Mouse (Mus musculus) embryonic facial prominence, embryonic 11.5 days (tissue): ENCODE measurements at regions not wholly inside any gene's neighbourhood (a gene's known extent, or its start where the extent isn't known, plus 50 kb on each side); places are given as distances from the start of the nearest gene placed in this dataset.

Experiments used
- ATAC-seq: fragments of 200-750 bp; cut with Nextera tagmentation; replicated peaks from 2 replicates; pipeline ENCODE4 v1.8.0; 2017; ENCODE audit warnings: low read depth; ENCODE audit not compliant: insufficient number of reproducible peaks, low FRiP score, low TSS enrichment
- DNase-seq: peaks from one replicate; pipeline ENCODE4 v3.0.0-alpha.2; 2015; ENCODE audit warnings: low spot score
- H3K27ac ChIP-seq: fragments of 300-500 bp; sonication (generic); replicated peaks from 2 replicates; pipeline ENCODE4 v1.5.1; 2014; ENCODE audit warnings: mild to moderate bottlenecking, low read depth, low read length, control low read depth
- H3K27me3 ChIP-seq: fragments of 300-500 bp; sonication (generic); 2 replicates; pipeline ENCODE4 v1.6.1; 2014; ENCODE audit warnings: mild to moderate bottlenecking, low read length, moderate library complexity, mixed read lengths; ENCODE audit not compliant: control insufficient read depth, insufficient read depth
- H3K36me3 ChIP-seq: fragments of 300-500 bp; sonication (generic); replicated peaks from 2 replicates; pipeline ENCODE4 v1.6.1; 2014; ENCODE audit warnings: low read depth, mild to moderate bottlenecking, low read length, moderate library complexity, mixed read lengths; ENCODE audit not compliant: control insufficient read depth, insufficient read depth
- H3K4me1 ChIP-seq: fragments of 300-500 bp; sonication (generic); 2 replicates; pipeline ENCODE4 v1.6.1; 2014; ENCODE audit warnings: low read length, mixed read lengths; ENCODE audit not compliant: control insufficient read depth, insufficient read depth
- H3K4me2 ChIP-seq: fragments of 300-500 bp; sonication (generic); 2 replicates; pipeline ENCODE4 v1.6.1; 2014; ENCODE audit warnings: low read depth, mild to moderate bottlenecking, control low read depth, low read length, moderate library complexity
- H3K4me3 ChIP-seq: fragments of 300-500 bp; sonication (generic); 2 replicates; pipeline ENCODE4 v1.5.1; 2014; ENCODE audit warnings: low read depth, low read length, control low read depth
- H3K9ac ChIP-seq: fragments of 300-500 bp; sonication (generic); replicated peaks from 2 replicates; pipeline ENCODE4 v1.6.1; 2014; ENCODE audit warnings: mild to moderate bottlenecking, control low read depth, low read length
- H3K9me3 ChIP-seq: fragments of 300-500 bp; sonication (generic); replicated peaks from 2 replicates; pipeline ENCODE4 v1.6.1; 2016; ENCODE audit warnings: mild to moderate bottlenecking, low read length, inconsistent platforms, mixed read lengths; ENCODE audit not compliant: control insufficient read depth
- WGBS: fragments of 180-500 bp; shearing (Covaris S2); extraction: QIAGEN DNeasy Blood & Tissue Kit; methylation state at CpG from one replicate; pipeline ENCODE4 v1.1.7; 2014; 5-methylcytosine and 5-hydroxymethylcytosine counted together

GRCm38 (mm10) chr4:89514981-89515380, 164.3 kb upstream of the Dmrta1 start:
- no peaks in the 10 kb centered on the region for H3K27me3 ChIP-seq
- DNase-seq, result no peak
- H3K9ac ChIP-seq, result no peak overlapping the region
- no peak for ATAC-seq
- WGBS, result 82% methylated on average over 7 of the region's 7 CpGs
- no peaks in the 10 kb centered on the region for H3K36me3 ChIP-seq
- no peak overlapping the region for H3K4me3 ChIP-seq
- no peak overlapping the region for H3K4me2 ChIP-seq
- no peaks in the 10 kb centered on the region; the same call in 1 of the 2 replicates for H3K4me1 ChIP-seq
- no peaks in the 10 kb centered on the region for H3K9me3 ChIP-seq
- no peak overlapping the region for H3K27ac ChIP-seq

GRCm38 (mm10) chr4:89510593-89510992, 168.6 kb upstream of the Dmrta1 start:
- Histone ChIP-seq H3K27me3 (no peaks in the 10 kb centered on the region), H3K9ac (no peak overlapping the region), H3K9me3 (no peaks in the 10 kb centered on the region), H3K4me1 (no peaks in the 10 kb centered on the region), H3K4me2 (no peak overlapping the region), H3K36me3 (no peaks in the 10 kb centered on the region), H3K4me3 (no peak overlapping the region), H3K27ac (no peak overlapping the region)
- DNase-seq, result no peak
- 85% methylated on average over 5 of the region's 5 CpGs for WGBS
- no peak for ATAC-seq

- ATAC-seq (no peak), DNase-seq (no peak)
- no peaks in the 10 kb centered on the region for H3K9me3 ChIP-seq
- H3K9ac ChIP-seq, result no peak overlapping the region
- WGBS, result 84% methylated on average over 13 of the region's 13 CpGs
- no peak overlapping the region for H3K4me2 ChIP-seq
- no peaks in the 10 kb centered on the region for H3K27me3 ChIP-seq
- H3K27ac ChIP-seq, result no peak overlapping the region
- H3K4me1 ChIP-seq, result no peaks in the 10 kb centered on the region
- no peaks in the 10 kb centered on the region for H3K36me3 ChIP-seq
- no peak overlapping the region for H3K4me3 ChIP-seq
Measured at GRCm38 (mm10) chr4:89509655-89510391, 169.4 kb upstream of the Dmrta1 start.

- Histone ChIP-seq H3K27ac (no peak overlapping the region), H3K9ac (no peak overlapping the region), H3K9me3 (no peaks in the 10 kb centered on the region), H3K4me1 (no peaks in the 10 kb centered on the region), H3K4me3 (no peak overlapping the region), H3K4me2 (no peak overlapping the region), H3K27me3 (no peaks in the 10 kb centered on the region), H3K36me3 (no peaks in the 10 kb centered on the region)
- no peak for ATAC-seq
- no peak for DNase-seq
- 34% methylated on average over 6 of the region's 6 CpGs for WGBS
Measured at GRCm38 (mm10) chr4:89508103-89508763, 171.0 kb upstream of the Dmrta1 start.

- ATAC-seq (peak; percentile 34; the same call in 1 of the 2 replicates), DNase-seq (no peak)
- H3K36me3 ChIP-seq, result no peaks in the 10 kb centered on the region
- no peaks in the 10 kb centered on the region for H3K27me3 ChIP-seq
- H3K27ac ChIP-seq, result no peak overlapping the region
- no peaks in the 10 kb centered on the region for H3K4me1 ChIP-seq
- H3K9ac ChIP-seq, result no peak overlapping the region
- no peaks in the 10 kb centered on the region for H3K9me3 ChIP-seq
- 22% methylated on average over 6 of the region's 6 CpGs for WGBS
- no peak overlapping the region for H3K4me3 ChIP-seq
- no peak overlapping the region for H3K4me2 ChIP-seq
Measured at GRCm38 (mm10) chr4:89505368-89505819, 173.8 kb upstream of the Dmrta1 start.

- no peaks in the 10 kb centered on the region for H3K4me1 ChIP-seq
- 73% methylated on average over 4 of the region's 4 CpGs for WGBS
- no peak overlapping the region for H3K4me2 ChIP-seq
- no peak overlapping the region for H3K9ac ChIP-seq
- no peak overlapping the region for H3K4me3 ChIP-seq
- no peaks in the 10 kb centered on the region for H3K36me3 ChIP-seq
- ATAC-seq, result no peak
- no peak overlapping the region for H3K27ac ChIP-seq
- DNase-seq, result no peak
- no peaks in the 10 kb centered on the region for H3K27me3 ChIP-seq
- H3K9me3 ChIP-seq, result no peaks in the 10 kb centered on the region
Measured at GRCm38 (mm10) chr4:89500232-89500631, 179.0 kb upstream of the Dmrta1 start.

GRCm38 (mm10) chr4:89490947-89491346, 180.1 kb upstream of the Cdkn2b start:
- ATAC-seq, result no peak
- no peaks in the 10 kb centered on the region for H3K27me3 ChIP-seq
- H3K36me3 ChIP-seq, result no peaks in the 10 kb centered on the region
- no peak for DNase-seq
- H3K4me2 ChIP-seq, result no peak overlapping the region
- H3K4me1 ChIP-seq, result no peaks in the 10 kb centered on the region
- H3K9ac ChIP-seq, result no peak overlapping the region
- no peak overlapping the region for H3K4me3 ChIP-seq
- 91% methylated on average over 8 of the region's 8 CpGs for WGBS
- H3K9me3 ChIP-seq, result no peaks in the 10 kb centered on the region
- H3K27ac ChIP-seq, result no peak overlapping the region

- H3K36me3 ChIP-seq, result no peaks in the 10 kb centered on the region
Measured at GRCm38 (mm10) chr4:89487416-89488165, 176.8 kb upstream of the Cdkn2b start.

More at GRCm38 (mm10) chr4:89487416-89488165, 176.8 kb upstream of the Cdkn2b start:
- Histone ChIP-seq H3K4me1 (no peaks in the 10 kb centered on the region), H3K4me2 (no peak overlapping the region), H3K27me3 (no peaks in the 10 kb centered on the region), H3K9me3 (no peaks in the 10 kb centered on the region), H3K9ac (no peak overlapping the region), H3K4me3 (no peak overlapping the region), H3K27ac (no peak overlapping the region)
- DNase-seq, result no peak
- WGBS, result 77% methylated on average over 5 of the region's 5 CpGs
- no peak for ATAC-seq
